Mouse (Mus musculus) heart, postnatal 0 days (tissue): ENCODE results near the gene Cmip.

ENCODE experiments used
- CTCF ChIP-seq: IDR thresholded peaks from 2 replicates; pipeline ENCODE4 v1.5.1; 2016; ENCODE audit warnings: antibody characterized with exemption, control low read depth, low read depth
- EP300 ChIP-seq: IDR thresholded peaks from 2 replicates; pipeline ENCODE4 v1.6.1; 2016; ENCODE audit warnings: antibody characterized with exemption, low read depth

DNA sequence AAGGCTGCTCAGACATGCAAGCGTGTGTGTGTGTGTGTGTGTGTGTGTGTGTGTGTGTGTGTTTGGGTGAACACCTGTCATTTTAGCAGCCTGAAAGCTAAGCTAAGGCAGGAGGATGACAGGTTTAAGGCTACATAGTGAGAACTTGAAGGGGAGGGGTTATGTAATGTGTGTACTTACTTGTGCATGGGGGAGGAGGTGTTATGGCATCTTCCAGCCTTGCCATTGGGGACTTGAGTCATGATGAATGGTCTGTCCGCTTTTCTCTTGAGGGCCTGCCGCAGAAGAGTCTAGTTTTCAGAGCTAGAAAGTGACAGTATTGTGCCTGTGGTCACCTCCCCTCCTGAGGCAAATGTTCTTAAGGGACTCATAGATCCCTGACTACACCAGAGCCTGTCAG, 174.7 kb downstream of the Cmip start:
- TF ChIP-seq CTCF (no peak), EP300 (no peak)
